Mouse (Mus musculus) midbrain, embryonic 16.5 days (tissue): ENCODE data around the gene Atp6v1f. TPM values are rescaled to one million over a fixed set of nuclear protein-coding genes. Genes with fewer than 3 reads are reported as not detected.
A peak's percentile ranks its signal among the peaks of the same experiment; 100 is the strongest.

Source experiments
- ATAC-seq: fragments of 200-750 bp; cut with Nextera tagmentation; 2 replicates; pipeline ENCODE4 v1.8.0; 2017; ENCODE audit warnings: moderate TSS enrichment
- H3K27ac ChIP-seq: fragments of 300-500 bp; sonication (generic); 2 replicates; pipeline ENCODE4 v1.5.1; 2014; ENCODE audit warnings: mild to moderate bottlenecking, low read length, mixed read lengths
- H3K27me3 ChIP-seq: fragments of 300-500 bp; sonication (generic); 2 replicates; pipeline ENCODE4 v1.6.1; 2014; ENCODE audit warnings: low read depth, low read length, mixed read lengths; ENCODE audit not compliant: control insufficient read depth, insufficient read depth
- H3K36me3 ChIP-seq: fragments of 300-500 bp; sonication (generic); 2 replicates; pipeline ENCODE4 v1.6.1; 2014; ENCODE audit warnings: mild to moderate bottlenecking, low read length, moderate library complexity, mixed read lengths; ENCODE audit not compliant: control insufficient read depth, insufficient read depth
- H3K4me1 ChIP-seq: fragments of 300-500 bp; sonication (generic); 2 replicates; pipeline ENCODE4 v1.6.1; 2014; ENCODE audit warnings: mild to moderate bottlenecking, low read length, mixed read lengths; ENCODE audit not compliant: control insufficient read depth, insufficient read depth
- H3K4me2 ChIP-seq: fragments of 300-500 bp; sonication (generic); 2 replicates; pipeline ENCODE4 v1.6.1; 2014; ENCODE audit warnings: mild to moderate bottlenecking, low read length, mixed read lengths
- H3K4me3 ChIP-seq: fragments of 300-500 bp; sonication (generic); 2 replicates; pipeline ENCODE4 v1.5.1; 2014; ENCODE audit warnings: low read depth, mild to moderate bottlenecking, low read length, moderate library complexity, mixed read lengths
- H3K9ac ChIP-seq: fragments of 300-500 bp; sonication (generic); 2 replicates; pipeline ENCODE4 v1.6.1; 2014; ENCODE audit warnings: low read depth, low read length, mixed read lengths
- H3K9me3 ChIP-seq: fragments of 300-500 bp; sonication (generic); replicated peaks from 2 replicates; pipeline ENCODE4 v1.6.1; 2014; ENCODE audit warnings: mild to moderate bottlenecking, low read length, mixed read lengths; ENCODE audit not compliant: control insufficient read depth, poor library complexity, severe bottlenecking
- WGBS: fragments of 180-500 bp; shearing (Covaris S2); extraction: QIAGEN DNeasy Blood & Tissue Kit; methylation state at CpG from one replicate; pipeline ENCODE4 v1.1.7; 2014; 5-methylcytosine and 5-hydroxymethylcytosine counted together
- polyA plus RNA-seq: library from polyadenylated mRNA; unstranded; fragments of >200 nt; fragmentation: Nextera tagmentation; extraction: Ambion mirVana; gene quantifications from 2 replicates; pipeline ENCODE4 v1.2.1, GENCODE M21; 2015

The Atp6v1f gene
- polyA plus RNA-seq, 1 experiment from 2014 or later: 340 TPM

GRCm38 (mm10) chr6:29505493-29505892 lies 38.0 kb downstream of the Atp6v1f start:
- H3K4me1 ChIP-seq: 0 out of 2 replicates have a peak, but pooled peaks cover 4% of the 10 kb centered on the region
- H3K4me2 ChIP-seq: no peak overlapping the region
- no peak overlapping the region for H3K4me3 ChIP-seq
- H3K9me3 ChIP-seq: no peaks in the 10 kb centered on the region
- no peak overlapping the region for H3K9ac ChIP-seq
- no peak overlapping the region for H3K27ac ChIP-seq
- peaks cover 15% of the 10 kb centered on the region for H3K27me3 ChIP-seq
- 93% methylated on average over 5 of the region's 5 CpGs for WGBS
- H3K36me3 ChIP-seq: no peaks in the 10 kb centered on the region
- no peak for ATAC-seq

GRCm38 (mm10) chr6:29506834-29507233 lies 39.3 kb downstream of the Atp6v1f start:
- H3K4me2 ChIP-seq: peak overlapping the region; percentile 68
- H3K4me1 ChIP-seq: 0 out of 2 replicates have a peak, but pooled peaks cover 4% of the 10 kb centered on the region
- no peaks in the 10 kb centered on the region for H3K36me3 ChIP-seq
- H3K27ac ChIP-seq: no peak overlapping the region
- WGBS: 26% methylated on average over 8 of the region's 8 CpGs
- peak; percentile 16; the same call in 1 of the 2 replicates for ATAC-seq
- H3K9ac ChIP-seq: peak overlapping the region; percentile 11; the same call in 1 of the 2 replicates
- peak overlapping the region; percentile 51 for H3K4me3 ChIP-seq
- peaks cover 15% of the 10 kb centered on the region for H3K27me3 ChIP-seq
- H3K9me3 ChIP-seq: no peaks in the 10 kb centered on the region

GRCm38 (mm10) chr6:29507447-29508309 lies 40.2 kb downstream of the Atp6v1f start, which contains the start of gene Kcp:
Kcp (minus strand) TSS chr6:29507952.
- Histone ChIP-seq H3K9me3 (no peaks in the 10 kb centered on the region), H3K9ac (peak within 1 kb of the TSS; percentile 65), H3K27me3 (peaks cover 15% of the 10 kb centered on the region), H3K27ac (no peak within 1 kb of the TSS), H3K4me3 (peak within 1 kb of the TSS; percentile 51), H3K4me1 (0 out of 2 replicates have a peak, but pooled peaks cover 4% of the 10 kb centered on the region), H3K36me3 (no peaks in the 10 kb centered on the region), H3K4me2 (peak within 1 kb of the TSS; percentile 68)
- WGBS: 2% methylated on average over 43 of the region's 47 CpGs
- ATAC-seq: peak; percentile 71

GRCm38 (mm10) chr6:29509086-29509485 lies 41.6 kb downstream of the Atp6v1f start:
- H3K36me3 ChIP-seq: no peaks in the 10 kb centered on the region
- no peaks in the 10 kb centered on the region for H3K9me3 ChIP-seq

GRCm38 (mm10) chr6:29513284-29513683 lies 45.8 kb downstream of the Atp6v1f start:
- ATAC-seq: peak; percentile 67
- H3K9ac ChIP-seq: 0 out of 2 replicates have a peak overlapping the region, but pooled peaks have one; percentile 12

More at GRCm38 (mm10) chr6:29509086-29509485, 41.6 kb downstream of the Atp6v1f start:
- H3K4me3 ChIP-seq: no peak overlapping the region
- H3K4me2 ChIP-seq: no peak overlapping the region
- 0 out of 2 replicates have a peak, but pooled peaks cover 6% of the 10 kb centered on the region for H3K4me1 ChIP-seq
- 49% methylated on average over 2 of the region's 2 CpGs for WGBS
- no peak overlapping the region for H3K27ac ChIP-seq
- no peak for ATAC-seq
- no peak overlapping the region for H3K9ac ChIP-seq
- peaks cover 15% of the 10 kb centered on the region for H3K27me3 ChIP-seq

GRCm38 (mm10) chr6:29517139-29517538 lies 49.6 kb downstream of the Atp6v1f start:
- H3K9ac ChIP-seq: no peak overlapping the region
- H3K9me3 ChIP-seq: no peaks in the 10 kb centered on the region
- no peaks in the 10 kb centered on the region for H3K36me3 ChIP-seq
- H3K27me3 ChIP-seq: no peaks in the 10 kb centered on the region
- no peak overlapping the region for H3K27ac ChIP-seq
- 0 out of 2 replicates have a peak, but pooled peaks cover 2% of the 10 kb centered on the region for H3K4me1 ChIP-seq
- no peak overlapping the region for H3K4me3 ChIP-seq
- no peak overlapping the region for H3K4me2 ChIP-seq
- no peak for ATAC-seq
- 8% methylated on average over 5 of the region's 5 CpGs for WGBS

More at GRCm38 (mm10) chr6:29513284-29513683, 45.8 kb downstream of the Atp6v1f start:
- H3K4me3 ChIP-seq: peak overlapping the region; percentile 2; the same call in 1 of the 2 replicates
- no peak overlapping the region for H3K27ac ChIP-seq
- H3K4me1 ChIP-seq: 0 out of 2 replicates have a peak, but pooled peaks cover 2% of the 10 kb centered on the region
- peak overlapping the region; percentile 35 for H3K4me2 ChIP-seq
- WGBS: under 1% methylated on average over 11 of the region's 11 CpGs
- no peaks in the 10 kb centered on the region for H3K9me3 ChIP-seq
- peaks cover 2% of the 10 kb centered on the region; the same call in 1 of the 2 replicates for H3K27me3 ChIP-seq
- no peaks in the 10 kb centered on the region for H3K36me3 ChIP-seq

Other genes starting within 250 kb of the Atp6v1f start
- 34.8 and 36.4 TPM in 2 replicates for gene Hilpda, start 195.2 kb upstream of the Atp6v1f start, polyA plus RNA-seq
- 0.60 and 0.80 TPM in 2 replicates for gene Fam71f2, start 188.1 kb upstream of the Atp6v1f start, polyA plus RNA-seq
- not detected in 2 replicates for gene Fam71f1, start 148.6 kb upstream of the Atp6v1f start, polyA plus RNA-seq
- gene Calu, start 119.6 kb upstream of the Atp6v1f start, polyA plus RNA-seq: 160 and 163 TPM in 2 replicates
- gene Opn1sw, start 79.2 kb upstream of the Atp6v1f start, polyA plus RNA-seq: 0.23 and 0.34 TPM in 2 replicates
- 38.6 and 46.5 TPM in 2 replicates for gene Ccdc136, start 71.4 kb upstream of the Atp6v1f start, polyA plus RNA-seq
- gene Flnc, start 34.5 kb upstream of the Atp6v1f start, polyA plus RNA-seq: 2.0 and 2.2 TPM in 2 replicates
- gene Atp6v1fnb, start 3.7 kb downstream of the Atp6v1f start, polyA plus RNA-seq: 0.41 and 0.45 TPM in 2 replicates
- gene Kcp, start 40.2 kb downstream of the Atp6v1f start, polyA plus RNA-seq: 14.1 and 16.7 TPM in 2 replicates
- gene Irf5, start 58.9 kb downstream of the Atp6v1f start, polyA plus RNA-seq: 1.5 and 1.7 TPM in 2 replicates
- gene Tnpo3, start 142.2 kb downstream of the Atp6v1f start, polyA plus RNA-seq: 92.5 and 97.6 TPM in 2 replicates
- gene Tspan33, start 226.5 kb downstream of the Atp6v1f start, polyA plus RNA-seq: 10.1 and 10.3 TPM in 2 replicates